Mouse (Mus musculus) frontal cortex, postnatal 25 days (tissue): ENCODE measurements at regions not wholly inside any gene's neighbourhood (a gene's known extent, or its start where the extent isn't known, plus 50 kb on each side); places are given as distances from the start of the nearest gene placed in this dataset.

Experiments used
- DNase-seq, 2 experiments: peaks; one replicate each; pipeline ENCODE4 v3.0.0; 2022; ENCODE audit warnings: low spot score in 2 of 2

GRCm38 (mm10) chr8:126660658-126661316 is 67.0 kb upstream of the Irf2bp2 start:
- no peak for DNase-seq

- DNase-seq, result no peak
These were observed 66.2 kb upstream of the Irf2bp2 start for GRCm38 (mm10) chr8:126659691-126660657.

- no peak for DNase-seq
These were observed 63.8 kb upstream of the Irf2bp2 start for GRCm38 (mm10) chr8:126657546-126657945.

GRCm38 (mm10) chr8:126656554-126657260 is 62.9 kb upstream of the Irf2bp2 start:
- no peak for DNase-seq

GRCm38 (mm10) chr8:126655565-126655964 is 61.8 kb upstream of the Irf2bp2 start:
- no peak for DNase-seq

GRCm38 (mm10) chr8:126654353-126654752 is 60.6 kb upstream of the Irf2bp2 start:
- no peak for DNase-seq

- DNase-seq, result no peak
These were observed 58.4 kb upstream of the Irf2bp2 start for GRCm38 (mm10) chr8:126652151-126652550.

GRCm38 (mm10) chr8:126650945-126651344 is 57.2 kb upstream of the Irf2bp2 start:
- DNase-seq, result no peak

- DNase-seq, result no peak
These were observed 55.5 kb upstream of the Irf2bp2 start for GRCm38 (mm10) chr8:126649305-126649704.

GRCm38 (mm10) chr8:126647350-126647749 is 53.6 kb upstream of the Irf2bp2 start:
- DNase-seq, result no peak

- DNase-seq, result no peak
These were observed 53.0 kb upstream of the Irf2bp2 start for GRCm38 (mm10) chr8:126646604-126647311.

GRCm38 (mm10) chr8:126644179-126644578 is 50.4 kb upstream of the Irf2bp2 start:
- no peak for DNase-seq
